Mouse (Mus musculus): ENCODE data around the gene Slc25a27. TPM values are rescaled to one million over a fixed set of nuclear protein-coding genes. Genes with fewer than 3 reads are reported as not detected.

Gene Slc25a27
- total RNA-seq, 2 experiments from 2014 or later: 3.2 to 3.4 TPM

- DNase-seq (ENCODE audit: low spot score in 2 of 2): no peak
Observed at GRCm38 (mm10) chr17:43649641-43650436, 17.2 kb downstream of the Slc25a27 start.

GRCm38 (mm10) chr17:43646925-43647324 is 20.1 kb downstream of the Slc25a27 start:
- no peak for DNase-seq (ENCODE audit: low spot score in 2 of 2)

- DNase-seq (ENCODE audit: low spot score in 2 of 2): no peak
Observed at GRCm38 (mm10) chr17:43645136-43645535, 21.9 kb downstream of the Slc25a27 start.

- DNase-seq (ENCODE audit: low spot score in 2 of 2): no peak
Observed at GRCm38 (mm10) chr17:43644375-43644774, 22.6 kb downstream of the Slc25a27 start.

GRCm38 (mm10) chr17:43643191-43643590 is 23.8 kb downstream of the Slc25a27 start:
- no peak for DNase-seq (ENCODE audit: low spot score in 2 of 2)

GRCm38 (mm10) chr17:43640825-43641224 is 26.2 kb downstream of the Slc25a27 start:
- no peak for DNase-seq (ENCODE audit: low spot score in 2 of 2)

- no peak for DNase-seq (ENCODE audit: low spot score in 2 of 2)
Observed at GRCm38 (mm10) chr17:43637146-43637545, 29.9 kb downstream of the Slc25a27 start.

- no peak for DNase-seq (ENCODE audit: low spot score in 2 of 2)
Observed at GRCm38 (mm10) chr17:43630427-43630760, 36.6 kb downstream of the Slc25a27 start.

GRCm38 (mm10) chr17:43629496-43630426 is 37.3 kb downstream of the Slc25a27 start, which contains the start of gene Tdrd6:
Tdrd6 (minus strand) TSS chr17:43630299.
- DNase-seq (ENCODE audit: low spot score in 2 of 2): no peak

- DNase-seq (ENCODE audit: low spot score in 2 of 2): no peak
Observed at GRCm38 (mm10) chr17:43629026-43629495, 38.0 kb downstream of the Slc25a27 start.

- no peak for DNase-seq (ENCODE audit: low spot score in 2 of 2)
Observed at GRCm38 (mm10) chr17:43628246-43628645, 38.8 kb downstream of the Slc25a27 start.

GRCm38 (mm10) chr17:43622076-43622475 is 44.9 kb downstream of the Slc25a27 start:
- DNase-seq (ENCODE audit: low spot score in 2 of 2): no peak

GRCm38 (mm10) chr17:43619156-43619555 is 47.9 kb downstream of the Slc25a27 start:
- no peak for DNase-seq (ENCODE audit: low spot score in 2 of 2)

- DNase-seq (ENCODE audit: low spot score in 2 of 2): no peak
Observed at GRCm38 (mm10) chr17:43612221-43612620, 54.8 kb downstream of the Slc25a27 start.

GRCm38 (mm10) chr17:43611586-43611985 is 55.4 kb downstream of the Slc25a27 start:
- peak; percentile 16 to 44 for DNase-seq (ENCODE audit: low spot score in 2 of 2)

- peak; percentile 70 to 75 for DNase-seq (ENCODE audit: low spot score in 2 of 2)
Observed at GRCm38 (mm10) chr17:43606704-43607103, 60.3 kb downstream of the Slc25a27 start.

GRCm38 (mm10) chr17:43598706-43599105 is 68.3 kb downstream of the Slc25a27 start:
- no peak for DNase-seq (ENCODE audit: low spot score in 2 of 2)

GRCm38 (mm10) chr17:43597742-43598141 is 69.3 kb downstream of the Slc25a27 start:
- DNase-seq (ENCODE audit: low spot score in 2 of 2): no peak

GRCm38 (mm10) chr17:43592296-43593291 is 74.4 kb downstream of the Slc25a27 start:
- no peak for DNase-seq (ENCODE audit: low spot score in 2 of 2)

Data from adrenal gland, adult 18-20 months (tissue).